Mouse (Mus musculus): ENCODE data around the gene Armcx5.
"Not testable (repeated sequence)": the region's sequence is repeated elsewhere in the genome, so short reads cannot be mapped to it uniquely, and the experiment has no call there.

The Armcx5 gene

GRCm38 (mm10) chrX:135742304-135743055, at the start of gene Armcx5, which contains the start of gene Gprasp1:
Gene Armcx5, plus strand, starts transcription at chrX:135742733.
Gene Gprasp1, plus strand, starts transcription at chrX:135742733.
- in situ Hi-C loops (cut with MboI; ENCODE audit: low sequenced_read_pairs), result no loop called here

GRCm38 (mm10) chrX:135693633-135694032, 48.9 kb upstream of the Armcx5 start, which contains the start of gene Tcp11x2:
Gene Tcp11x2, minus strand, starts transcription at chrX:135693790.
- in situ Hi-C loops (cut with MboI; ENCODE audit: low sequenced_read_pairs), result no loop called here

GRCm38 (mm10) chrX:135703111-135703510, 39.4 kb upstream of the Armcx5 start:
- in situ Hi-C loops (cut with MboI; ENCODE audit: low sequenced_read_pairs), result no loop called here

GRCm38 (mm10) chrX:135704349-135704748, 38.2 kb upstream of the Armcx5 start:
- in situ Hi-C loops (cut with MboI; ENCODE audit: low sequenced_read_pairs), result no loop called here

GRCm38 (mm10) chrX:135712845-135713244, 29.7 kb upstream of the Armcx5 start:
- in situ Hi-C loops (cut with MboI; ENCODE audit: low sequenced_read_pairs), result no loop called here

GRCm38 (mm10) chrX:135725161-135725560, 17.4 kb upstream of the Armcx5 start, which contains the start of gene Tmsb15a:
Gene Tmsb15a, minus strand, starts transcription at chrX:135725261.
- in situ Hi-C loops (cut with MboI; ENCODE audit: low sequenced_read_pairs), result no loop called here

GRCm38 (mm10) chrX:135738730-135739520, 3.6 kb upstream of the Armcx5 start:
- in situ Hi-C loops (cut with MboI; ENCODE audit: low sequenced_read_pairs), result no loop called here

GRCm38 (mm10) chrX:135743056-135743355, 473 bp downstream of the Armcx5 start:
- in situ Hi-C loops (cut with MboI; ENCODE audit: low sequenced_read_pairs), result no loop called here

- in situ Hi-C loops (cut with MboI; ENCODE audit: low sequenced_read_pairs), result not testable (repeated sequence)
These were observed 2.8 kb downstream of the Armcx5 start for GRCm38 (mm10) chrX:135745376-135745775.

- in situ Hi-C loops (cut with MboI; ENCODE audit: low sequenced_read_pairs), result no loop called here
These were observed 10.3 kb downstream of the Armcx5 start for GRCm38 (mm10) chrX:135752832-135753231.

- in situ Hi-C loops (cut with MboI; ENCODE audit: low sequenced_read_pairs), result no loop called here
These were observed 19.2 kb downstream of the Armcx5 start for GRCm38 (mm10) chrX:135761707-135762106.

GRCm38 (mm10) chrX:135768043-135768548, 25.6 kb downstream of the Armcx5 start:
- in situ Hi-C loops (cut with MboI; ENCODE audit: low sequenced_read_pairs), result no loop called here

GRCm38 (mm10) chrX:135768565-135768964, 26.0 kb downstream of the Armcx5 start:
- in situ Hi-C loops (cut with MboI; ENCODE audit: low sequenced_read_pairs), result no loop called here

GRCm38 (mm10) chrX:135791536-135791935, 49.0 kb downstream of the Armcx5 start:
- in situ Hi-C loops (cut with MboI; ENCODE audit: low sequenced_read_pairs), result no loop called here

- in situ Hi-C loops (cut with MboI; ENCODE audit: low sequenced_read_pairs), result no loop called here
These were observed 49.8 kb downstream of the Armcx5 start for GRCm38 (mm10) chrX:135792326-135792725.

- in situ Hi-C loops (cut with MboI; ENCODE audit: low sequenced_read_pairs), result not testable (repeated sequence)
These were observed 53.2 kb downstream of the Armcx5 start for GRCm38 (mm10) chrX:135795591-135796304.

GRCm38 (mm10) chrX:135796305-135797211, 54.0 kb downstream of the Armcx5 start:
- in situ Hi-C loops (cut with MboI; ENCODE audit: low sequenced_read_pairs), result not testable (repeated sequence)

Data from CH12F3 (cell line).